Mouse (Mus musculus): ENCODE data around the gene Sh2b1. TPM values are rescaled to one million over a fixed set of nuclear protein-coding genes. Genes with fewer than 3 reads are reported as not detected.
A peak's percentile ranks its signal among the peaks of the same experiment; 100 is the strongest.

The Sh2b1 gene
- not detected in 2 replicates for polyA plus RNA-seq (2012; ENCODE audit: insufficient read depth, insufficient read length, low replicate concordance, missing spikeins)

DNA sequence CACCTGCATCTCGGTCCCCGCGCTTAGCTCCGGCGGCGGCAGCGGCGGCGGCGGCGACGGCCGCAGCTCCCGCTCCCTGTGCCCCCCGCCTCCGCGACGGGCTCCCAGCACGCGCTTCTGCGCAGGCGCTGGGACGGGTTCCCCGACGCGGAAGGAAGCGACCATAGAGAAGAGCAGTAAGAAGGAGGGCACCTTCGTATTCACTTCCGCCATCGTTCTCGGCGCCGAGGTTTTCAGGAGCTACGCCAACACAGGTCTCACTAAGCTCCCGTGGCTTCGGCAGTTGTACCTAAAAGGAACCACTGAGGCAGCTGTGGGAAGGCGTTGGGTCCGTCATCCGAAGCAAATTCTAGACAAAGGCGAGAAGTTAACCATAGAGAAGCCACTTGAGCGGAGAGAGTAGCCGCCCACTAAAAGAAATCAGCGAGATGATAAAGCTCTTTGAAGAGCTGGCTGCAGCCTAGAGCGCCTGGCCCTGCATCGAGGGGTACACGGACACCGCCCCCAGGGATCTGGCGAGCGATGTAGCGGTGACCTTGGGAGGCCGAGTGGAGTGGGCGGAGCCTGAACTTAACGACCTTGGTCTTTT, at the start of gene Sh2b1:
TSS of gene Sh2b1 (minus strand) at position 432 of the 589 bp plus-strand sequence.
- H3K4me3 ChIP-seq (ENCODE audit: insufficient read depth, low read depth, low read length), result peak within 1 kb of the TSS; percentile 63
- under 1% methylated on average over 53 of the region's 53 CpGs for WGBS

DNA sequence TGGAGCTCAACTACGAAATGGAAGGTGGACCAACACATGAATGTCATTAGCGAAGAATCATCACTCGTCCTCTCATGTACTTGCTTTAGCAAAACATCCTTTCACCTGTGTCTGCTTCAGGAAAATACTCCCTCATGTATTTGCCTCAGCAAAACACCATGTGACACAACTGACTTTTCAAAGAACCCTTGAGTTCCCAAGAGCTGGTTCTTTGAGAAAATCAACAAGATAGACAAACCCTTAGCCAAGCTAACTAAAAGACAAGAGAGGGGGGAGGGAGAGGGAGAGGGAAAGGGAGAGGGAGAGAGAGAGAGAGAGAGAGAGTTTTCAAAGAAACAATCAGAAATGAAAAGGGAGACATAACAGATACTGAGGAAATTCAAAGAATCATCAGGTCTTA, 48.1 kb upstream of the Sh2b1 start:
- TF ChIP-seq CTCF (IDR thresholded peaks at IDR 0.05; ENCODE audit: insufficient read depth, low read depth, low read length) (no peak), POLR2A (IDR thresholded peaks at IDR 0.05; ENCODE audit: insufficient read depth, low read depth, low read length) (no peak)
- Histone ChIP-seq H3K4me3 (ENCODE audit: insufficient read depth, low read depth, low read length) (no peak overlapping the region), H3K27ac (ENCODE audit: insufficient read depth, low read depth, low read length) (no peak overlapping the region), H3K4me1 (ENCODE audit: control insufficient read depth, insufficient read depth, low read length) (peaks cover 8% of the 10 kb centered on the region)
- 81% methylated on average over 3 of the region's 3 CpGs for WGBS

More for the DNA sequence above, at the start of gene Sh2b1:
- H3K4me1 ChIP-seq (ENCODE audit: control insufficient read depth, insufficient read depth, low read length), result peaks cover 15% of the 10 kb centered on the region
- TF ChIP-seq POLR2A (IDR thresholded peaks at IDR 0.05; ENCODE audit: insufficient read depth, low read depth, low read length) (peak; percentile 88), CTCF (IDR thresholded peaks at IDR 0.05; ENCODE audit: insufficient read depth, low read depth, low read length) (no peak)
- H3K27ac ChIP-seq (ENCODE audit: insufficient read depth, low read depth, low read length), result peak within 1 kb of the TSS; percentile 90

DNA sequence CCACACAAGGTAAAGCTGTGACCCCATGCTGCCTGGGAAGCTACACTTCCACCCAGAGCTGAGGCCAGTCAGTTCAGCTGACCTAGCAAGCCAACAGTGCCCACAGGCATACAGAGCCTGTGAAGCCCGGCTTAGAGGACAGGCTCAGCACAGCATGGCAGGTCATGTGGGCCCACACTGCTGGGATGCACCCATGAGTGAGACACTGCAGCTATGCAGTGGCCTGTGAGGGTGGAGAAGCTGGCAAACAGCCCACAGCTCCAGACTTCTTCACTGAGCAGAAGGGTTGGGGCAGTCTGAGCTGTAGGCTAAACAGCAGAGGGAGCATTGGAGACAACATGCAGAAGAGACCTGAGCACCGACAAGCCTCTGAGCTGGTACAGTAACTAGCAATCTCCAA, 44.3 kb upstream of the Sh2b1 start:
- Histone ChIP-seq H3K27ac (ENCODE audit: insufficient read depth, low read depth, low read length) (peak overlapping the region; percentile 3; the same call in 1 of the 2 replicates), H3K4me1 (ENCODE audit: control insufficient read depth, insufficient read depth, low read length) (peaks cover 5% of the 10 kb centered on the region), H3K4me3 (ENCODE audit: insufficient read depth, low read depth, low read length) (no peak overlapping the region)
- TF ChIP-seq POLR2A (IDR thresholded peaks at IDR 0.05; ENCODE audit: insufficient read depth, low read depth, low read length) (no peak), CTCF (IDR thresholded peaks at IDR 0.05; ENCODE audit: insufficient read depth, low read depth, low read length) (no peak)
- WGBS, result 15% methylated on average over 2 of the region's 2 CpGs

- peaks cover 5% of the 10 kb centered on the region for H3K4me1 ChIP-seq (ENCODE audit: control insufficient read depth, insufficient read depth, low read length)
- H3K27ac ChIP-seq (ENCODE audit: insufficient read depth, low read depth, low read length), result no peak overlapping the region
- WGBS, result 84% methylated on average over 5 of the region's 5 CpGs
- TF ChIP-seq CTCF (IDR thresholded peaks at IDR 0.05; ENCODE audit: insufficient read depth, low read depth, low read length) (no peak), POLR2A (IDR thresholded peaks at IDR 0.05; ENCODE audit: insufficient read depth, low read depth, low read length) (no peak)
- H3K4me3 ChIP-seq (ENCODE audit: insufficient read depth, low read depth, low read length), result no peak overlapping the region
Observed at GRCm38 (mm10) chr7:126518261-126518941, 43.2 kb upstream of the Sh2b1 start.

- WGBS, result 82% methylated on average over 3 of the region's 3 CpGs
- Histone ChIP-seq H3K4me3 (ENCODE audit: insufficient read depth, low read depth, low read length) (no peak overlapping the region), H3K4me1 (ENCODE audit: control insufficient read depth, insufficient read depth, low read length) (no peaks in the 10 kb centered on the region), H3K27ac (ENCODE audit: insufficient read depth, low read depth, low read length) (no peak overlapping the region)
- TF ChIP-seq CTCF (IDR thresholded peaks at IDR 0.05; ENCODE audit: insufficient read depth, low read depth, low read length) (no peak), POLR2A (IDR thresholded peaks at IDR 0.05; ENCODE audit: insufficient read depth, low read depth, low read length) (no peak)
Observed at GRCm38 (mm10) chr7:126511287-126511686, 36.1 kb upstream of the Sh2b1 start.

GRCm38 (mm10) chr7:126507126-126507778, 32.0 kb upstream of the Sh2b1 start:
- WGBS, result 92% methylated on average over 8 of the region's 8 CpGs
- H3K4me1 ChIP-seq (ENCODE audit: control insufficient read depth, insufficient read depth, low read length), result no peaks in the 10 kb centered on the region
- TF ChIP-seq POLR2A (IDR thresholded peaks at IDR 0.05; ENCODE audit: insufficient read depth, low read depth, low read length) (no peak), CTCF (IDR thresholded peaks at IDR 0.05; ENCODE audit: insufficient read depth, low read depth, low read length) (no peak)
- H3K4me3 ChIP-seq (ENCODE audit: insufficient read depth, low read depth, low read length), result no peak overlapping the region
- no peak overlapping the region for H3K27ac ChIP-seq (ENCODE audit: insufficient read depth, low read depth, low read length)

DNA sequence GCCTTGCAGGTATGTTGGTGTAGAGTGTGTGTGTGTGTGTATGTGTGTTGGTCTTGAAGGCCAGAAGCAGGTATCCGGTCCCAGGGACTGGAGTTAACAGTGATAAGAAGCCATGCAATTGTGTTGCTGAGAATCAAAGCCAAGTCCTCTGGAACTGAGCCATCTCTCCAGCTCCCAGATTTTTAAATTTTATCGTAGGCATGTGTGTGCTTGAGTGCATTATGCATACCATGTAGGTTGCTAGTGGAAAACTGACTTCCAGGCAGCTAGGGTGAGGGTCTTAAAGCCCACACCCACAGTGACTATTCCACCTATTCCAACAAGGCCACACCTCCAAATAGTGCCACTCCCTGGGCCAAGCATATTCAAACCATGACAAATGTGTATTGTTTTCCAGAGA, 29.7 kb upstream of the Sh2b1 start:
- Histone ChIP-seq H3K27ac (ENCODE audit: insufficient read depth, low read depth, low read length) (no peak overlapping the region), H3K4me3 (ENCODE audit: insufficient read depth, low read depth, low read length) (no peak overlapping the region), H3K4me1 (ENCODE audit: control insufficient read depth, insufficient read depth, low read length) (no peaks in the 10 kb centered on the region)
- WGBS, result 55% methylated on average over 2 of the region's 2 CpGs
- TF ChIP-seq CTCF (IDR thresholded peaks at IDR 0.05; ENCODE audit: insufficient read depth, low read depth, low read length), result no peak
- no peak for TF ChIP-seq POLR2A (IDR thresholded peaks at IDR 0.05; ENCODE audit: insufficient read depth, low read depth, low read length)

DNA sequence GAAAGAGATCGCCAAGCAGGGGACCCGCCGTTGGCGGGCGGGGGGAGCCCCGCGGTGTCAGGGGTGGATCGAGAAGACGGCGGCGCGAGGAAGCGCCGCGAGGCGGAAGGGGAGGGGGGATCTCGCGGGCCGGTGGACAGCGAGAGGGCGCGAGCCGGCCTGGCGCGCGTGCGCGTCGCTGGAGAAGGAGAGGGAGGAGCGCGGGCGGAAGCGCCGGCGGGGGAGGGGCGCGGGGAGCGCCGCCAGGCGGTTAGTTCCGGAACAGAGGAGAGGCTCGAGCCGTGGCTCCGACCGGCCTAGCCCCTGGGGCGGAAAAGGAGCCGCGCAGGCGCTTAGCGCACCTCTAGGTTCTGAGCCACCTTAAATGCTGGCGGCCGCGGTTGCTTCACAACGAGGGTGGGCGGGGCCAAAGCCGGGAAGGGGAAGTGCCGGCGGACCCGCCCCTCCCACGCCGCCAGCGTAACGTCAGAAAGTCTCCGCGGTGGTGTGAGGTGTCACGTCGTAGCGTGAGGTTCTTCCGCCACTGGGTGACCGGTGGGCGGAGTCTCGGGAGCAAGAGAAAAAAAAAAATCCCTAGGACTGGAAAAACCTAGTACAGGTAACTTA, 28.2 kb upstream of the Sh2b1 start, which contains the start of gene Atxn2l:
TSS of gene Atxn2l (minus strand) at position 165 of the 606 bp plus-strand sequence.
- Histone ChIP-seq H3K4me3 (ENCODE audit: insufficient read depth, low read depth, low read length) (peak within 1 kb of the TSS; percentile 96), H3K4me1 (ENCODE audit: control insufficient read depth, insufficient read depth, low read length) (no peaks in the 10 kb centered on the region), H3K27ac (ENCODE audit: insufficient read depth, low read depth, low read length) (peak within 1 kb of the TSS; percentile 81)
- WGBS, result under 1% methylated on average over 71 of the region's 72 CpGs
- TF ChIP-seq CTCF (IDR thresholded peaks at IDR 0.05; ENCODE audit: insufficient read depth, low read depth, low read length), result peak; percentile 72; the same call in 1 of the 2 replicates
- peak; percentile 81 for TF ChIP-seq POLR2A (IDR thresholded peaks at IDR 0.05; ENCODE audit: insufficient read depth, low read depth, low read length)

Measured in olfactory bulb, adult 2 months (tissue).